Mouse (Mus musculus) neural tube, embryonic 10.5 days (tissue): ENCODE results near the gene D330020A13Rik.
A peak's percentile ranks its signal among the peaks of the same experiment; 100 is the strongest.
"Not testable (repeated sequence)": the region's sequence is repeated elsewhere in the genome, so short reads cannot be mapped to it uniquely, and the experiment has no call there.

Source experiments
- DNase-seq: peaks from one replicate; pipeline ENCODE4 v3.0.0-alpha.2; 2017; ENCODE audit warnings: low spot score; ENCODE audit errors: extremely low spot score

Gene D330020A13Rik

GRCm38 (mm10) chr6:120296589-120296988, 2.4 kb downstream of the D330020A13Rik start:
- DNase-seq, result not testable (repeated sequence)

GRCm38 (mm10) chr6:120301137-120301536, 7.0 kb downstream of the D330020A13Rik start:
- no peak for DNase-seq

DNA sequence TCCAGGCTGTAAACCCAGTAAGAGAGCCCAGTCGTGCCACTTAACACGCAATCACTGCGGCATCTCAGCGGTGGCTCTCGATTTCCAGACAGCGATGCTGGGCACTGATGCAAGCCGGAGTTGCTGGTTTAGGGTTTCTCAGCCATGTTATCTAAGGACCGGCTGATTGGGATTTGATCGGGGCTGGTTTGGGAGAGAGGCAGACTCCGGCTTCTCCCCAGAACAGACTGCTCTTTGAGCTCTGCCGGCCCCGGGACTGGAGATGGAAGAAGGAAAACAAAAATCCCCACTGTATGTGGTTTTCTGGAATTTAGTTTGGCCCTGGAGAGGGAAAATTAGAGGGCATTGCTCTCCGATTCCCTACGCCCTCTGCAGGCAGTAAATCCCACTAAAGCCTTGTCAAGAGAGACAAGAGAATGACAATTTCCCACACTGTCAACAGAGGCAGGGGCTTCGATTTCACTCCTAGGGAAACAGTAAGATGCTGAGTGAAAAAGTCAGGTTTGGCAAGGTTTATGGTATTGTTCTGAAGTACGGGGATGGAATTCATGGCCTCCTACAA, 8.7 kb downstream of the D330020A13Rik start:
- DNase-seq, result no peak

- no peak for DNase-seq
These were observed 12.9 kb downstream of the D330020A13Rik start for GRCm38 (mm10) chr6:120306859-120307594.

GRCm38 (mm10) chr6:120309338-120309737, 15.2 kb downstream of the D330020A13Rik start:
- DNase-seq, result no peak

DNA sequence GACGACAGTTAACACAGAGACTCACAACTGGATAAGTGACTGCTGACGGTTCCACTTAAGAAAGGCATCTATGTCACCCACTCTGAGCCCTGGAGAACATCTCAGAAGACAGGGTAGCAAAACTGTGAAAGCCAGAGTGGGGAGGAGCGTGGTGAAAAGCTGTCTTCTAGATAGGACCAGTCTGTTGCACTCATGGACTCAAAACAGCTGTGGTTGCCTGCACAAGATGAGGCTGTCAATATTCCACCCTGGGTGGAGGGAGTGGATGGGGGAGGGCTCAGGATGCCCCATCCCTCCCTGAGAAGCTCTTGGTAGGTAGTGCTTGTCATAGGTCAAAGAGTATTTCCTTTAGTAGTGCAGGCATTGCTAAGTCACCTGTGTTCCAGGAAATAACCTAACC, 15.6 kb downstream of the D330020A13Rik start:
- DNase-seq, result no peak

DNA sequence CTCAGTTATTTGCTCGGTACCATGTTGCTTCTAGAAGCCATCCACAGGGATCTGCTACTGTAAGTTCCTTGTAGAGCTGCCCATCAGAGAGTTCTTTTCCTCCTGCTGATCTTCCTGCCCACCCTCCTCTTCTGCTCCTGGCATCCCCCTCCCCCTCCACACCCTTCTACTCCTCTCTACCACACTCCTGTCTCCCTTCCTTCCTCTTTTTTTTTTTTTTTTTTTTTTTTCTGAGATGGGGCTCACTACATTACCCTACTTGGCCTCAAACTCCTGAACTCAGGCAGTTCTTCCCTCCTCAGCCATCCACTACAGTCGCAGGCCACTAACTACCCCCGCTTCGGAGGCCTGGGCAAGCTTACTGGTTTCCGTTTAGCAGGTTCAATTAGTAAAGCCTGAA, 18.3 kb downstream of the D330020A13Rik start:
- DNase-seq, result no peak

DNA sequence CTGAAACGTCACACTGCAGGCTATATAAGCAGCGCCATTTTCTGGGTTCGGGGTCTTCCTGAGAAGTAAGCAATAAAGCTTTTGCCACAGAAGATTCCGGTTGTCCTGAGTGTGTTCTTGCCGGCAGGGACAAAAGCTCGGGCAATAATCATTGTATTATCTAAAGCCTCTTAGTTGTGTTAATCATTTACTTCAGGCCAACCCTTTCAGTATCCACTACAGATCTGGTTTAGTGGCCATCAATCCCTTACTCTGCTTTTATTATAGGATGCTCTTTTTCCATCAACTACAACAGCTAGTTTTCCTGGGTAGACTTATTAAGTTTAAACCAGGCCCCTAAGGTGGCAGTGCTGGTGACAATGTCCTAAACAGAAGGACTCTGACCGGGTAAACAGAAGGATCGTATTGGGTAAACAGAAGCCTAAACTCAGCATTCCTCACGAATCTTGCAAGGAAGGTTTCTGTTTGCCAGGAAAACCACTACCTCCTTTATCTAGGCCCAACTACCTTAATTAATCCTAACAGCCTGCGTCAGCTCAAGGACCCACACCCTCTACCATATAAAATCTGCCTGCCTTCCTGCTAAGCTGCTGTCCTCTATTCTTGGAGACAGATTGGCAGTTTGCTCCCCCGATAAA, 24.3 kb downstream of the D330020A13Rik start:
- DNase-seq, result no peak

DNA sequence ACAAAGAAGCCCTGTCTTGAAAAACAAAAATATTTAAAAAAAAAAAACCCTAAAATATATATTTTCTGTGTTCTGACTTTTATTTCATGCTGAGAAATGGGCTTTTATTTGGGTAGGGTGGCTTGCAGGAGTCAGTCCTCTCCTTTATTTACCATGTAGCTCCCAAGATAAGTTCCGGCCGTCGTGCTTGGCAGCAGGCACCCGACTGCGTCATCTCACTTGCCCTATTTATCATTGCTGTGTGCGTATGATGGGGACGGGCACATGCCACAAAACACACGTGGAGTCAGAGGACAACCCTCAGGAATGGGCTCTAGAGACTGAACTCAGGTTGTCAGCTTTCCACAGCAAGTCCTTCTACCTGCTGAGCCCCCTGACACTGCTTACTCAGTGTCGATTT, 25.0 kb downstream of the D330020A13Rik start:
- no peak for DNase-seq

- DNase-seq, result no peak
These were observed 26.2 kb downstream of the D330020A13Rik start for GRCm38 (mm10) chr6:120320369-120320768.

DNA sequence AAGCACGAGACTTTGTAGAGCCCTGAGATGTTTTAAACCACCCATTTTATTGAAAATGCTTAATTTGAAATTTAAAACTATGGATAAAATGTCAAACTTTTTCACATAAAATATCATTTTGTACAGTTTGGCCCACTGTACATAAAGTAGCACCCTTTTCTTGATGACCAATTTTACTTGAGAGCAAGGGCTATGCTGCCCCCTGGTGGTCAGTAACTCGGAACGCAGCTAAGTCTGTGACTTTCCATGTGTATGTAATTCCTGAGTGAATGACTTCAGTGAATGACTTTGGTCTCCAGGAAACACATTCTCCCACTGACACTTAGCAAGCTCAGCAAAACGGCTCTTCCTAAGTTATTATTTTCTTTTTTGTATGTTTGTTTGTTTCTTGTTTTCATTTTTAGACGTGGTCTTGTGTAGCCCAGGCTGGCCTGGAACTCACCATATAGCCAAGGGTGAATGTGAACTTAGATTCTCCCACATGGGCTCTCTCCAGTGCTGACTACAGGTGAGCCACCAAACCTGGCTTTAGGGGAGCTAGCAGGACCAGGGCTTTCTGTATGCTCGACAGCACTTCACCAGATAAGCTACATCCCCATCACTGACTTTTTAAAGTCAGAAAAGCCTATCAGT, 30.2 kb downstream of the D330020A13Rik start:
- peak; percentile 59 for DNase-seq

GRCm38 (mm10) chr6:120332351-120332750, 38.2 kb downstream of the D330020A13Rik start:
- DNase-seq, result no peak

- DNase-seq, result no peak
These were observed 49.8 kb downstream of the D330020A13Rik start for GRCm38 (mm10) chr6:120343992-120344391.
